Mouse (Mus musculus) kidney, adult 2 months (tissue): ENCODE data around the gene Colq.

Source experiments
- CTCF ChIP-seq: fragments of 200-500 bp; conservative IDR thresholded peaks from 2 replicates; pipeline ENCODE4 v1.5.1; 2011; ENCODE audit warnings: low read depth, mild to moderate bottlenecking, control low read depth, low read length, moderate library complexity, mixed read lengths; ENCODE audit not compliant: insufficient read depth, insufficient read length
- POLR2A ChIP-seq: fragments of 200-500 bp; IDR thresholded peaks from one replicate; pipeline ENCODE4 v1.6.1; 2011; ENCODE audit warnings: low read depth, low read length, control low read depth

- TF ChIP-seq CTCF (no peak), POLR2A (no peak)
These were observed 95.6 kb downstream of the Colq start for GRCm38 (mm10) chr14:31495538-31495937.
